Mouse (Mus musculus): ENCODE results near the gene Dmrta2. TPM values are rescaled to one million over a fixed set of nuclear protein-coding genes. Genes with fewer than 3 reads are reported as not detected.
A peak's percentile ranks its signal among the peaks of the same experiment; 100 is the strongest.

The Dmrta2 gene
- total RNA-seq, 2 experiments from 2014 or later: not detected

- ATAC-seq (replicated peaks; ENCODE audit: low FRiP score, poor library complexity, severe bottlenecking): no peak
Measured at GRCm38 (mm10) chr4:109989213-109989612, 11.4 kb downstream of the Dmrta2 start.

- no peak for ATAC-seq (replicated peaks; ENCODE audit: low FRiP score, poor library complexity, severe bottlenecking)
Measured at GRCm38 (mm10) chr4:110006044-110006443, 28.2 kb downstream of the Dmrta2 start.

GRCm38 (mm10) chr4:110019145-110019544 lies 41.3 kb downstream of the Dmrta2 start:
- ATAC-seq (replicated peaks; ENCODE audit: low FRiP score, poor library complexity, severe bottlenecking): no peak

- ATAC-seq (replicated peaks; ENCODE audit: low FRiP score, poor library complexity, severe bottlenecking): no peak
Measured at GRCm38 (mm10) chr4:110020255-110020654, 42.4 kb downstream of the Dmrta2 start.

GRCm38 (mm10) chr4:110021956-110022625 lies 44.2 kb downstream of the Dmrta2 start:
- ATAC-seq (replicated peaks; ENCODE audit: low FRiP score, poor library complexity, severe bottlenecking): no peak

- peak; percentile 54; the same call in 1 of the 2 replicates for ATAC-seq (replicated peaks; ENCODE audit: low FRiP score, poor library complexity, severe bottlenecking)
Measured at GRCm38 (mm10) chr4:110028461-110029188, 50.8 kb downstream of the Dmrta2 start.

GRCm38 (mm10) chr4:110029446-110029845 lies 51.6 kb downstream of the Dmrta2 start:
- ATAC-seq (replicated peaks; ENCODE audit: low FRiP score, poor library complexity, severe bottlenecking): no peak
